Mouse (Mus musculus) liver, postnatal 0 days (tissue): ENCODE data around the gene Gm13090.

ENCODE experiments used
- CTCF ChIP-seq: sonication (generic); IDR thresholded peaks from 2 replicates; pipeline ENCODE4 v1.5.1; 2016; ENCODE audit warnings: antibody characterized with exemption, low read depth
- EP300 ChIP-seq: IDR thresholded peaks from 2 replicates; pipeline ENCODE4 v1.6.1; 2016; ENCODE audit warnings: antibody characterized with exemption, low read depth, mild to moderate bottlenecking

- no peak for TF ChIP-seq EP300
- TF ChIP-seq CTCF, result no peak
Measured at GRCm38 (mm10) chr4:151133760-151134159, 44.4 kb downstream of the Gm13090 start.
